23 mouse cellular contexts compared by ENCODE assay signal in genomic region chr13:98941829-98942343, GRCm38 (mm10). TPM values are rescaled to one million over a fixed set of nuclear protein-coding genes. Genes with fewer than 3 reads are reported as not detected.
DNase-seq lines count a peak whose midpoint lies in the region; ATAC-seq and TF ChIP-seq lines count a peak whose summit lies in the region.
"Had no signal": no experiment of that assay in that cellular context is flagged by ENCODE, and none has a peak within 500 bp of the region (broad histone marks: within the 10 kb centered on the region; RNA-seq: fewer than 3 reads in every experiment).

No protein-coding gene starts in this region.

- peak overlapping the region; percentile 3; the same call in 1 of the 2 replicates for H3K9ac ChIP-seq in lung, embryonic 16.5 days (ENCODE audit: low read length)
- H3K9ac ChIP-seq in kidney, embryonic 15.5 days: no peak overlapping the region
- H3K9ac ChIP-seq in liver, embryonic 13.5 days: no peak overlapping the region
- H3K9ac ChIP-seq: forebrain, postnatal 0 days; hindbrain, embryonic 15.5 days; liver, embryonic 15.5 days; neural tube, embryonic 13.5 days had no signal

- H3K9me3 ChIP-seq in lung, embryonic 16.5 days (ENCODE audit: control insufficient read depth, low read length): no peaks in the 10 kb centered on the region
- no peaks in the 10 kb centered on the region for H3K9me3 ChIP-seq in kidney, embryonic 15.5 days (replicated peaks)
- H3K9me3 ChIP-seq in liver, embryonic 13.5 days (replicated peaks): no peaks in the 10 kb centered on the region
- H3K9me3 ChIP-seq: hindbrain, embryonic 15.5 days; liver, embryonic 15.5 days; neural tube, embryonic 13.5 days had no signal

- H3K4me3 ChIP-seq in lung, embryonic 16.5 days (ENCODE audit: low read length): no peak overlapping the region
- no peak overlapping the region for H3K4me3 ChIP-seq in kidney, embryonic 15.5 days (replicated peaks)
- no peak overlapping the region for H3K4me3 ChIP-seq in liver, embryonic 13.5 days (replicated peaks)
- H3K4me3 ChIP-seq in layer of hippocampus, adult 2 months: no peak overlapping the region
- H3K4me3 ChIP-seq: erythroblast, embryonic 14.5 days; hindbrain, embryonic 15.5 days; liver, embryonic 15.5 days; neural tube, embryonic 13.5 days had no signal

- WGBS in lung, embryonic 16.5 days: 55% methylated on average over 7 of the region's 7 CpGs
- 61% methylated on average over 7 of the region's 7 CpGs for WGBS in kidney, embryonic 15.5 days
- WGBS in liver, embryonic 13.5 days (ENCODE audit: insufficient replicate concordance): 26% methylated on average over 7 of the region's 7 CpGs

- no peak for TF ChIP-seq CTCF in layer of hippocampus, adult 2 months (conservative IDR thresholded peaks at IDR 0.05)

- H3K36me3 ChIP-seq in lung, embryonic 16.5 days (ENCODE audit: control insufficient read depth, insufficient read depth, low read length): no peaks in the 10 kb centered on the region
- no peaks in the 10 kb centered on the region for H3K36me3 ChIP-seq in kidney, embryonic 15.5 days
- no peaks in the 10 kb centered on the region for H3K36me3 ChIP-seq in liver, embryonic 13.5 days
- H3K36me3 ChIP-seq: hindbrain, embryonic 15.5 days; liver, embryonic 15.5 days; neural tube, embryonic 13.5 days had no signal

- no peak overlapping the region for H3K4me2 ChIP-seq in lung, embryonic 16.5 days (ENCODE audit: low read depth, low read length)
- no peak overlapping the region for H3K4me2 ChIP-seq in kidney, embryonic 15.5 days
- no peak overlapping the region for H3K4me2 ChIP-seq in liver, embryonic 13.5 days
- H3K4me2 ChIP-seq: hindbrain, embryonic 15.5 days; liver, embryonic 15.5 days; neural tube, embryonic 13.5 days had no signal

- ATAC-seq in lung, embryonic 16.5 days (ENCODE audit: low read depth): no peak
- peak; percentile 81 for ATAC-seq in kidney, embryonic 15.5 days (replicated peaks; ENCODE audit: low FRiP score)
- peak; percentile 45 for ATAC-seq in liver, embryonic 13.5 days (ENCODE audit: low read depth)
- ATAC-seq in frontal cortex, adult (ENCODE audit: low TSS enrichment): no peak
- ATAC-seq: forebrain, postnatal 0 days had no signal

- H3K27ac ChIP-seq in lung, embryonic 16.5 days (ENCODE audit: low read length): peak overlapping the region; percentile 43; the same call in 1 of the 2 replicates
- peak overlapping the region; percentile 82 for H3K27ac ChIP-seq in kidney, embryonic 15.5 days
- no peak overlapping the region for H3K27ac ChIP-seq in liver, embryonic 13.5 days
- H3K27ac ChIP-seq in layer of hippocampus, adult 2 months: no peak overlapping the region
- H3K27ac ChIP-seq: hindbrain, embryonic 15.5 days; neural tube, embryonic 13.5 days had no signal

- H3K27me3 ChIP-seq in lung, embryonic 16.5 days (ENCODE audit: control insufficient read depth, insufficient read depth, low read depth, low read length): no peaks in the 10 kb centered on the region
- no peaks in the 10 kb centered on the region for H3K27me3 ChIP-seq in kidney, embryonic 15.5 days
- H3K27me3 ChIP-seq in liver, embryonic 13.5 days: no peaks in the 10 kb centered on the region
- H3K27me3 ChIP-seq: hindbrain, embryonic 15.5 days; liver, embryonic 15.5 days; neural tube, embryonic 13.5 days had no signal

- H3K4me1 ChIP-seq in lung, embryonic 16.5 days (replicated peaks; ENCODE audit: control insufficient read depth, insufficient read depth, low read length): peaks cover 3% of the 10 kb centered on the region; the same call in 1 of the 2 replicates
- H3K4me1 ChIP-seq in kidney, embryonic 15.5 days: peaks cover 32% of the 10 kb centered on the region
- H3K4me1 ChIP-seq in liver, embryonic 13.5 days (replicated peaks): peaks cover 23% of the 10 kb centered on the region
- H3K4me1 ChIP-seq: hindbrain, embryonic 15.5 days had no signal

- no peak for DNase-seq in lung, postnatal 36 days
- no peak for DNase-seq in liver, embryonic 13.5 days
- DNase-seq in adrenal gland, postnatal 14 days: no peak
- DNase-seq in layer of hippocampus, adult 2 months (ENCODE audit: low spot score in 2 of 2): no peak
- no peak for DNase-seq in layer of hippocampus, adult 11-12 months (ENCODE audit: low spot score)
- DNase-seq: cerebellum, adult 9-11 months; forebrain, postnatal 0 days; retina, postnatal 1 day; thymus, postnatal 14 days had no signal

RNA-seq across cellular contexts. Expression of gene Tnpo1, which starts 15.7 kb away (rescaled TPM):
- 48.1 and 51.0 TPM in 2 replicates for polyA plus RNA-seq in lung, embryonic 16.5 days (2015; fragmentation: Nextera tagmentation; extraction: Ambion mirVana)
- polyA plus RNA-seq in kidney, embryonic 15.5 days (2015; fragmentation: Nextera tagmentation; extraction: Ambion mirVana): 69.0 and 77.0 TPM in 2 replicates
- 26.5 and 31.4 TPM in 2 replicates for polyA plus RNA-seq in liver, embryonic 13.5 days (2015; fragmentation: Nextera tagmentation; extraction: Ambion mirVana)
- 112 and 119 TPM in 2 replicates for total RNA-seq in adrenal gland, postnatal 14 days (2021)
- total RNA-seq in layer of hippocampus, adult 2 months (2021): 10 to 100 TPM; 61.7 to 68.5 TPM

RNA-seq across cellular contexts. Expression of gene 1700024P04Rik, which starts 42.5 kb away (rescaled TPM):
- not detected in 2 replicates for polyA plus RNA-seq in lung, embryonic 16.5 days (2015; fragmentation: Nextera tagmentation; extraction: Ambion mirVana)
- not detected in 2 replicates for polyA plus RNA-seq in kidney, embryonic 15.5 days (2015; fragmentation: Nextera tagmentation; extraction: Ambion mirVana)
- polyA plus RNA-seq in liver, embryonic 13.5 days (2015; fragmentation: Nextera tagmentation; extraction: Ambion mirVana): not detected in 2 replicates
- not detected in 2 replicates for total RNA-seq in adrenal gland, postnatal 14 days (2021)
- not detected for total RNA-seq in layer of hippocampus, adult 2 months (2021)
- total RNA-seq: adrenal gland, adult 18-20 months; forebrain, postnatal 0 days; gastrocnemius, postnatal 4 days; layer of hippocampus, postnatal 10 days; left cerebral cortex, postnatal 14 days; megakaryocyte progenitor cell, adult 5-6 weeks; midbrain, postnatal 0 days had no signal
- polyA plus RNA-seq: erythroblast, embryonic 14.5 days; forebrain, postnatal 0 days; heart, embryonic 16.5 days; hindbrain, embryonic 15.5 days; liver, embryonic 15.5 days; midbrain, postnatal 0 days; neural tube, embryonic 13.5 days had no signal

Comparison
In these comparisons a context has a peak if more than half of its experiments do, and no peak if none do; other contexts are left out.
1. ATAC-seq: peak in kidney, embryonic 15.5 days (single experiment) and liver, embryonic 13.5 days (single experiment); none in lung, embryonic 16.5 days (single experiment) and frontal cortex, adult (single experiment).
2. H3K27ac ChIP-seq: peak in lung, embryonic 16.5 days (single experiment) and kidney, embryonic 15.5 days (single experiment); none in liver, embryonic 13.5 days (single experiment) and layer of hippocampus, adult 2 months (single experiment).